Mouse (Mus musculus) stomach, postnatal 0 days (tissue): ENCODE results near the gene Actl10. TPM values are rescaled to one million over a fixed set of nuclear protein-coding genes. Genes with fewer than 3 reads are reported as not detected.
A peak's percentile ranks its signal among the peaks of the same experiment; 100 is the strongest.

ENCODE experiments used
- ATAC-seq: fragments of 200-750 bp; cut with Nextera tagmentation; 2 replicates; pipeline ENCODE4 v1.8.0; 2017; ENCODE audit not compliant: low FRiP score, low TSS enrichment
- DNase-seq: peaks from one replicate; pipeline ENCODE4 v3.0.0-alpha.2; 2016; ENCODE audit warnings: low spot score
- H3K27ac ChIP-seq: fragments of 300-500 bp; sonication (generic); replicated peaks from 2 replicates; pipeline ENCODE4 v1.5.1; 2014; ENCODE audit warnings: mild to moderate bottlenecking, control low read depth
- H3K27me3 ChIP-seq: fragments of 300-500 bp; sonication (generic); 2 replicates; pipeline ENCODE4 v1.6.1; 2014; ENCODE audit warnings: low read length; ENCODE audit not compliant: control insufficient read depth, insufficient read depth
- H3K36me3 ChIP-seq: fragments of 300-500 bp; sonication (generic); 2 replicates; pipeline ENCODE4 v1.6.1; 2014; ENCODE audit warnings: low read length, mixed read lengths; ENCODE audit not compliant: control insufficient read depth, insufficient read depth
- H3K4me1 ChIP-seq: fragments of 300-500 bp; sonication (generic); replicated peaks from 2 replicates; pipeline ENCODE4 v1.6.1; 2014; ENCODE audit warnings: antibody characterized with exemption; ENCODE audit not compliant: control insufficient read depth, insufficient read depth
- H3K4me2 ChIP-seq: fragments of 300-500 bp; sonication (generic); replicated peaks from 2 replicates; pipeline ENCODE4 v1.6.1; 2014; ENCODE audit warnings: low read depth, mild to moderate bottlenecking, control low read depth, moderate library complexity
- H3K4me3 ChIP-seq: fragments of 300-500 bp; sonication (generic); 2 replicates; pipeline ENCODE4 v1.5.1; 2014; ENCODE audit warnings: low read depth, low read length, control low read depth
- H3K9ac ChIP-seq: fragments of 300-500 bp; sonication (generic); 2 replicates; pipeline ENCODE4 v1.6.1; 2014; ENCODE audit warnings: mild to moderate bottlenecking, low read length, control low read depth, mixed read lengths
- H3K9me3 ChIP-seq: fragments of 300-500 bp; sonication (generic); 2 replicates; pipeline ENCODE4 v1.6.1; 2016; ENCODE audit warnings: low read length; ENCODE audit not compliant: control insufficient read depth
- CTCF ChIP-seq: IDR thresholded peaks from 2 replicates; pipeline ENCODE4 v1.5.1; 2016; ENCODE audit warnings: antibody characterized with exemption, low read depth, mild to moderate bottlenecking, moderate library complexity
- EP300 ChIP-seq: optimal IDR thresholded peaks from 2 replicates; pipeline ENCODE3; 2016; ENCODE audit warnings: antibody characterized with exemption
- WGBS: fragments of 180-500 bp; shearing (Covaris S2); extraction: QIAGEN DNeasy Blood & Tissue Kit; methylation state at CpG from one replicate; pipeline ENCODE4 v1.1.7; 2014; 5-methylcytosine and 5-hydroxymethylcytosine counted together
- polyA plus RNA-seq: library from polyadenylated mRNA; unstranded; fragments of >200 nt; fragmentation: Nextera tagmentation; extraction: Ambion mirVana; gene quantifications from 2 replicates; pipeline ENCODE4 v1.2.1, GENCODE M21; 2015

Gene Actl10
- polyA plus RNA-seq, 1 experiment from 2014 or later: not detected

GRCm38 (mm10) chr2:154584931-154585601 is 33.5 kb downstream of the Actl10 start:
- H3K27ac ChIP-seq: no peak overlapping the region
- WGBS: 70% methylated on average over 17 of the region's 17 CpGs

GRCm38 (mm10) chr2:154586405-154586804 is 34.8 kb downstream of the Actl10 start:
- TF ChIP-seq CTCF (peak; percentile 69), EP300 (no peak)
- DNase-seq: peak; percentile 45
- no peak for ATAC-seq

More at GRCm38 (mm10) chr2:154584931-154585601, 33.5 kb downstream of the Actl10 start:
- no peaks in the 10 kb centered on the region for H3K27me3 ChIP-seq
- H3K9me3 ChIP-seq: no peaks in the 10 kb centered on the region
- H3K4me3 ChIP-seq: no peak overlapping the region
- ATAC-seq (no peak), DNase-seq (no peak)
- no peak overlapping the region for H3K4me2 ChIP-seq
- H3K9ac ChIP-seq: no peak overlapping the region
- H3K36me3 ChIP-seq: peaks cover 2% of the 10 kb centered on the region; the same call in 1 of the 2 replicates
- TF ChIP-seq EP300 (no peak), CTCF (no peak)
- H3K4me1 ChIP-seq: no peaks in the 10 kb centered on the region

GRCm38 (mm10) chr2:154589051-154589450 is 37.5 kb downstream of the Actl10 start:
- 89% methylated on average over 4 of the region's 4 CpGs for WGBS
- ATAC-seq (no peak), DNase-seq (no peak)
- Histone ChIP-seq H3K4me1 (no peaks in the 10 kb centered on the region), H3K36me3 (peaks cover 4% of the 10 kb centered on the region; the same call in 1 of the 2 replicates), H3K9me3 (no peaks in the 10 kb centered on the region), H3K27me3 (no peaks in the 10 kb centered on the region), H3K9ac (no peak overlapping the region), H3K4me3 (no peak overlapping the region), H3K4me2 (no peak overlapping the region), H3K27ac (no peak overlapping the region)
- TF ChIP-seq CTCF: no peak
- no peak for TF ChIP-seq EP300

More at GRCm38 (mm10) chr2:154586405-154586804, 34.8 kb downstream of the Actl10 start:
- peaks cover 2% of the 10 kb centered on the region; the same call in 1 of the 2 replicates for H3K36me3 ChIP-seq
- H3K27me3 ChIP-seq: no peaks in the 10 kb centered on the region
- H3K4me2 ChIP-seq: no peak overlapping the region
- WGBS: 78% methylated on average over 5 of the region's 5 CpGs
- no peak overlapping the region for H3K9ac ChIP-seq
- H3K4me1 ChIP-seq: no peaks in the 10 kb centered on the region
- no peak overlapping the region for H3K4me3 ChIP-seq
- no peak overlapping the region for H3K27ac ChIP-seq
- no peaks in the 10 kb centered on the region for H3K9me3 ChIP-seq

GRCm38 (mm10) chr2:154591239-154591638 is 39.7 kb downstream of the Actl10 start:
- no peak for ATAC-seq
- Histone ChIP-seq H3K4me1 (no peaks in the 10 kb centered on the region), H3K9me3 (no peaks in the 10 kb centered on the region), H3K4me3 (no peak overlapping the region), H3K36me3 (peaks cover 8% of the 10 kb centered on the region; the same call in 1 of the 2 replicates), H3K27ac (no peak overlapping the region), H3K4me2 (no peak overlapping the region), H3K27me3 (no peaks in the 10 kb centered on the region), H3K9ac (no peak overlapping the region)
- TF ChIP-seq CTCF: no peak
- no peak for TF ChIP-seq EP300
- DNase-seq: no peak
- 82% methylated on average over 3 of the region's 3 CpGs for WGBS

- ATAC-seq: no peak
- Histone ChIP-seq H3K9me3 (no peaks in the 10 kb centered on the region), H3K4me3 (no peak overlapping the region), H3K4me1 (no peaks in the 10 kb centered on the region), H3K4me2 (no peak overlapping the region), H3K36me3 (peaks cover 5% of the 10 kb centered on the region; the same call in 1 of the 2 replicates), H3K27ac (no peak overlapping the region), H3K9ac (no peak overlapping the region), H3K27me3 (no peaks in the 10 kb centered on the region)
- 71% methylated on average over 3 of the region's 3 CpGs for WGBS
- TF ChIP-seq EP300 (no peak), CTCF (peak; percentile 78)
- DNase-seq: peak; percentile 32
These were observed 41.4 kb downstream of the Actl10 start for GRCm38 (mm10) chr2:154593025-154593424.

- H3K27me3 ChIP-seq: no peaks in the 10 kb centered on the region
- no peak for TF ChIP-seq CTCF
- TF ChIP-seq EP300: no peak
- H3K27ac ChIP-seq: peak overlapping the region; percentile 35; the same call in 1 of the 2 replicates
- H3K36me3 ChIP-seq: peaks cover 5% of the 10 kb centered on the region; the same call in 1 of the 2 replicates
- no peak overlapping the region for H3K4me2 ChIP-seq
- no peaks in the 10 kb centered on the region for H3K4me1 ChIP-seq
- no peak for DNase-seq
- H3K9ac ChIP-seq: no peak overlapping the region
- no peak overlapping the region for H3K4me3 ChIP-seq
- ATAC-seq: no peak
- WGBS: 67% methylated on average over 5 of the region's 5 CpGs
- no peaks in the 10 kb centered on the region for H3K9me3 ChIP-seq
These were observed 44.2 kb downstream of the Actl10 start for GRCm38 (mm10) chr2:154595775-154596174.
